Mouse (Mus musculus) mesoderm, embryonic 11.5 days (tissue): ENCODE measurements at regions not wholly inside any gene's neighbourhood (a gene's known extent, or its start where the extent isn't known, plus 50 kb on each side); places are given as distances from the start of the nearest gene placed in this dataset.

ENCODE experiments used
- DNase-seq: peaks from one replicate; pipeline ENCODE4 v3.0.0-alpha.2; 2012; ENCODE audit warnings: low read depth, low spot score

DNA sequence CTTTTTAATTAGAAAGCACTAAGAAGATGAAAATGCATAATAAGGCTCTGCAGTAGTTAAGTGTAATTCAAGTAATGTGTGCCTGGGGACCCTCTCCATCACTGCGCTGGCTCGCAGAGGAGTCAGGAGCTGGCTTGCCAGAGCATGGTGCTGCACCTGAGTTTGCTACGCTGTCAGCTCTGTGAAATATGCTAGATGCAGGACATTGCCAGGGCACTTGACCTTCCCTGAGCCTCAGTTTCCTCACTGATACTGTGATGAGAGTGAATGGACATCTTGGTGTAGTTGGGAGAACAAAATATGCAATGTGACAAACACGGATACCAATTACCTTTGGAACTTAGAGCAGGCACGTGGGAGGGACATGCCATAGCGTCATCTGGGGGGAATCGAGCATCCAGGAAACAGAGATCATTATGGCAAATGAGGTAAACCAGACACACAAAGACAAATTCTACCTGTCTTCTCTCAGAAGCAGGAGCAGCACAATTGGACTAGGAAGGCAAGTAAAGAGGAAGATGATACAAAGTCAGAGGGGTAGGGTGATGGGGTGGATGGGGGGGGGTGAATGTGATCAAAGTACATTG, 133.6 kb upstream of the Slco3a1 start:
- DNase-seq = peak; percentile 17

DNA sequence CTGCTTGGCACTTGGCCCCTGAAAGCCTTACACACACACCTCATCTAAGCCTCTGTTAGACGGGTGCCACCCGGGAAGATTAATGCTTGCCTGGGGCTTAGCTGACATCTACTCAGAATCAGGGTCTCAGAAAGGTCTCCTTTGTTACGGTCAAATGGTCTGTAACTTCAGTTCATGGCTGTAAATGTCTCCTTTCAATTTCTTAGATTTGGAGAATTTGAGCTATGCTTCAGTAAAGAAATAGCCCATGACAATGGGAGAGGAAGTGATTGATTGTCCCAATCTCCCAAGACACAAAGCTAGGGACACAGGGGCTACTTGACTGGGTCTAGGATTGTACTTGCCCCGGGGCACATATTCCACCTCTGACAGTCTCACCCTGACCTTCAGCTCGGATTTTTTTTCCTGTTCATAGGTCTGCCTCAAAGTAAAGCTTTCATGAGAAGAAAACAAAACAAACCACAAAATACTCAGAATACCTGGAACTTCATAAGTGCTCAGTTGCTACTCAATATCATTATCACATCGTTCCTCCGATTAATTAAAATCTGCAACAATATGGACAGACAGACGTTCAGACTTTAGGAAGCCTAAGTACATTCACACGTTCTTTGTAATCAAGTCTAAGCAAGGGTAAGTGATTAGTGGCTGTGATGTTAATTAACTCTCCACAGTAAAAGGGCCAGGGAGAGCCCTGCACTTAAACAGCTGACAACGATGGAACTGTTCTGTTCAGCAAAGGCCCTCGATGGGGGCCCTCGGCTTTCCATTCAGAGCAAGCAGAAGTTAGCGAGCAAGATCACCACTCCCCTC, 132.9 kb upstream of the Slco3a1 start:
- peak; percentile 56 for DNase-seq

DNA sequence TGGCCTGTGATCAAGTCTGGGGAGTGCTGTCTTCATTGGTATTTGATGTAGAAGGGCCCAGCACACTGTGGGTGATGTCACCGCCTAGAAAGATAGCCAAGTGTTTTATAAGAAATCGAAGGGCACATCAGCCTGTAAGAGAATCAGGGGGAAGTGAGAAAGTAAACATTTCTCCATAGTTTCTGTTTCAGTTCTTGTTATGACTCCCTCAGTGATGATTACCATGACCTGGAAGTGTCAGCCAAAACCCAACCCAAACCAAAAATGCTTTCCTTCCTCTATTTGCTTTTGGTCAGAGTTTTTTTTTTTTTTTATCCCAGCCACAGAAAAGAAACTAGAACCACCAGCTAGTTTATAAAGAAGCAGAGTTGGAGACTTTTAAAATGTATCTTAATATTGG, 129.4 kb upstream of the Slco3a1 start:
- no peak for DNase-seq

DNA sequence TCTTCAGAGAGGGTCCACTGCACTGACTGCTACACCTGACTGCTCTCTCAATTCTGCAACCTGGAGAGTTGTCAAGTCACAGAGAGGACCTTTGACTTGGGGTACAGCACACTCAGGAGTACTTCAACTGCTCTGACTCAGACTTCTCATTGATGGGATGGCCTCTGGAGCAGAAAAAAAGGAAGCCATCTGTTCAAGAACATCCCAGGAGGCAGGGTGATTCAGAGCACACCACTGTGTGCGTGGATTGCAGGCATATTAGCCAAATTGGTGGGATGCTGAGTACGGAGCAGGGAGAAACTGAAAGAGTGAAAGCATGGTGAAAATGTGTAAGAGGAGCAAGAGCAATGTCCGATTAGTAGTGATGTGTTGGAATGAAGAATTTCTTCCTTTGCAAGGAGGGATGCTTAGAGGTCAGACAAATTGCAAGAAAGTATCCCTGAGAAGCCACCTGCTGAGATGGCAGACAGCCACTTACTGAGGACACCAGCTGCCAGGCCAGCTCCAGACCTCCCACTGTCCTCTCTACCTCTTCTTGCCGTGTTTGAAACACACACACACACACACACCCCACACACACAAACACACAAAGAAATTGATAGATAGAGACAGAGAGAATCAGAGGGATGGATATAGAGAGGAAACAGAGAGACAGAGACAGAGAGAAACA, 119.2 kb upstream of the Slco3a1 start:
- DNase-seq = no peak

DNA sequence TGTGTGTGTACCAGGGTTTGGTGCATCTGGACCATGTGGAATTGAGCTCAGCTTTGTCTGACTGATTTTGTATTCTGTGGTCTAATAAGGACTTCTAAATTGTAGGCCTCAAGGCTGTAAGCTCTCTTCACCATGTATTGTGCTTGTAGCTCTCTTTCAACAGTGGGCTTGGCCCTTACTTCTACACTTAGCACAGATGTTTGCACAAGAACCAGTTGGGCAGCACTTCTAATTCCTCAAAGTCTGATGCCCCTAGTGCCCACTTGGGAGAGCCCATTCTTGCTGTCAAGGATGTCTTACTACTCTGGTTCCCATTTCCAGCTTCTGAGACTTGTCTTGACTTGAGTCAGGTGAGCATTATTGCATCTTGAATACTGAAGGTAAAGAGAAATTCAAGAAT, 114.5 kb upstream of the Slco3a1 start:
- no peak for DNase-seq

DNA sequence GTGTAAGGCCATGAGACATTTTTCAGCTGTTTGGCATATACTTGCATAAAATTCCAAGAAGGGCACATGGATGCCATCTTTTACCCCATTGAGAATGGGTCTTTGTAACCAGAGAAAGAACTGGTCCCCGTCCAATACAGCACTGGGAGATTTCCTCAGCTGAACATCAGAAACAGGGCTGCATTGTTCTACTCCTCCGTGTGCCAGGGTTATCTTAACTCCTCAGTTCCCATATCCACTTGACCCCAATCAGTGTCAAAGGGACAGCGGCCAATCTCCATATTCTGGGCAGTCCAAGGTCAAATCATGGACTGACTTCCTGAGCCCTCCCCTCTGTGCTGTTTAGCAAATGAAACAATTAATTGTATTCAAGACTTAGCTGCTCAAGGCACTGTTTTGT, 112.5 kb upstream of the Slco3a1 start:
- no peak for DNase-seq

DNA sequence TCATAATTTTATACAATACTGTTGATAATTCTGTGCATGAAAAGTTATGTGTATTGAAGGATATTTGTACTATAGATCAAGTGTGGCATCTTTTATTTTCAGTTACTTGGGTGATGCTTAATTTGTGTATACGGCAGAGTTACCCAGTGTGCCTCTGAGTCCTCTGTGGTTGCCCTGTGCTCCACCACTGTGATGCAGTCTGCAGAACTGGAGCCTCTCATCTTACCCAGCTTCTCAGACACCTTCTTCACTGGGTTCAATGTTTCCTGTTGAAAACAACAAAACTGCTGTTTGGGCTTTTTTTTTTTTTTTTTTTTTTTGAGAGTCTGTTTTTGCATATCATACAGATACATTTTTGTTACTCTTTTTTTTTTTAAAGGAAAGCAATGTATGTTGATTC, 109.2 kb upstream of the Slco3a1 start:
- DNase-seq = no peak

DNA sequence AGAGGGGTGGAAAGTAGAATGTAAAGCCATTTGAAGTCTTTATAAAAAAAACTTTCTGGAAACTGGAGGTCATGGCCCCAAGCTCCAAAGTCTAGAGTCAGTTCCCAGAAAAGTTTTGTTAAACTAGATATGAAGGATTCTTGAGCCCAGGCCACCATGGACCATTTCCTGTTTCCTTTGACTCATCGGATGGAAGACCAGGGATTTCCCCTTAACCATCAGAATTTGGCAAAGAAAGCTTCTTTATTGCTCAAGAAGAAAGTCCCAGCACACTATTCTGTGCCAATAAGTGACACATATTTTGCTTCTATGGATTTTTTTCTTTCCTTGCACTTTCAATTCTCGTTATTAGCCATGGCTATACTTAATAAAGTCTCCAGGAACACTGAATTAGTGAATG, 92.7 kb upstream of the Slco3a1 start:
- DNase-seq = no peak

DNA sequence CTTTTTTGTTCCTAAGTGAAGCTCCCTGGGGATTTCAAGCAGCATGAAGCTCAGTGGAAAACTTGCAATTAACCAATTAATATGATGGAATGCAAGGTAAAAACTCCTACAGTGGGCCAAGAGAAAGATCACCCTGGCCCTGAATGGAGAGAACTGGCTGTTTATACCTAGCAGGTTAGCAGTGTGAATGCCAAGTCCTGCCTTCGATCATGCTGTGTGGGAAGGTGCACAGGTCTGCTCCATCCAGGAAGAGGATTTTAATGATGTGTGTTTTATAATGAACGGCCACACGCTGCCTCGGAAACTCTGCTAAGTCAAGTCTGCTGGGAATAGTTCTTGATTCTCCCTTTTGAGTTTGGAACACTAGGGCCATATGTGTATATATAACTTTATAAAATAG, 85.6 kb upstream of the Slco3a1 start:
- DNase-seq = no peak

DNA sequence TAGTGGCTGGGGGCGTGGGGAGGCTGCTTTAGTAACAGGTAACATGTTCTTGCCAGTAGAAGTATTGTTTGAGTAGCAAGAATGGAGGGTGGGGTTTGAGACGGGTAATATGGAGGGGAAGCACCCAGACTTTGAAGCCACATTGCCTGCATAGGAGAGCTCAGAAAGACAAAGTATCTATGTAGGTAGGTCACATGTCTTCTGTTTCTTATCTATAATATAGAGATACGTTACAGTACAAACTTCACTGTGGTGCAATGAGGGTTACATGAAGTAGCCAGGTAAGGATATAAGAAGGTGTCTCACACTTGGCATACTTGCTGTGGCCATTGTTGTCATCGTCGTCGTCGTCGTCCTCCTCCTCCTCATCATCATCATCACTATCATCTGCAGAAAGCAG, 77.6 kb upstream of the Slco3a1 start:
- no peak for DNase-seq

DNA sequence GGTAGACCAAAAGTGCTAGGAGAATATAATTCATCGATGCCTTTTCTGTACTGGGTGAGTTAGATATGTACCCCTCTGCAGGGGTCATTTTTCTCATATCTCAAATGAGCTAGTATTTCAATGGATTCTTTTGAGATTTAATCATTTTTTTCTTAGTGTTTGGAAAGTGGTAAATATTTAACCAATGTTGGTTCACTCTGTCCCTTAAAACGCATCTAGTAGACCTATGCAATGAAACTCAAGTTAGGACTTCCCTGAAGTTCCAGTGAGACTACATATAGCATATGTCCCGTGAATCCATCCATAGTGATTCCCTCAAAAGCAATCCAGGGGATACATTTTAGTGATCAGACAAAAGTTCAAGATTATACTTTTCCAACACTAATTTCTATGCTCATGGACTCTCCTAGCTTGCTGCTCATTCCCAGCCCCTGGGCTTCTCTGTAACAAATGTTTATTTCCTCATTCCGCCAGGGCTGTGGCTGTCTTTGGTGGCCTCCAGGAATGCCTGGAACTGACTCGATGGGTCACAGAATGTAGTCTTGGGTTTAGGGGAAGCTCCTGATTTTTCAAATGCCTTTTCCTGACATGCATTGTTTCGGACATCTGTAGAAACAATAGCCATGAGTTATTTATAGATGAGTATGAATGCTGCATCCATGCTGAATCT, 74.4 kb upstream of the Slco3a1 start:
- DNase-seq = no peak
